Mouse (Mus musculus) midbrain, embryonic 12.5 days (tissue): Measurements from ENCODE around the gene Fbxl3. TPM values are rescaled to one million over a fixed set of nuclear protein-coding genes. Genes with fewer than 3 reads are reported as not detected.

ENCODE experiments used
- ATAC-seq: fragments of 200-750 bp; cut with Nextera tagmentation; 2 replicates; pipeline ENCODE4 v1.8.0; 2017; ENCODE audit warnings: low read depth, moderate TSS enrichment, moderate library complexity; ENCODE audit not compliant: low FRiP score
- H3K27ac ChIP-seq: fragments of 300-500 bp; sonication (generic); replicated peaks from 2 replicates; pipeline ENCODE4 v1.5.1; 2016; ENCODE audit warnings: mild to moderate bottlenecking
- H3K27me3 ChIP-seq: fragments of 300-500 bp; sonication (generic); 2 replicates; pipeline ENCODE4 v1.6.1; 2016; ENCODE audit warnings: mild to moderate bottlenecking
- H3K36me3 ChIP-seq: fragments of 300-500 bp; sonication (generic); 2 replicates; pipeline ENCODE4 v1.6.1; 2016
- H3K4me1 ChIP-seq: fragments of 300-500 bp; sonication (generic); 2 replicates; pipeline ENCODE4 v1.6.1; 2016
- H3K4me2 ChIP-seq: fragments of 300-500 bp; sonication (generic); replicated peaks from 2 replicates; pipeline ENCODE4 v1.6.1; 2016; ENCODE audit warnings: mild to moderate bottlenecking, moderate library complexity
- H3K4me3 ChIP-seq: fragments of 300-500 bp; sonication (generic); 2 replicates; pipeline ENCODE4 v1.5.1; 2016; ENCODE audit warnings: mild to moderate bottlenecking
- H3K9ac ChIP-seq: fragments of 300-500 bp; sonication (generic); replicated peaks from 2 replicates; pipeline ENCODE4 v1.6.1; 2016; ENCODE audit warnings: mild to moderate bottlenecking, moderate library complexity
- H3K9me3 ChIP-seq: fragments of 300-500 bp; sonication (generic); 2 replicates; pipeline ENCODE4 v1.6.1; 2016; ENCODE audit warnings: mild to moderate bottlenecking
- WGBS: fragments of 180-500 bp; shearing (Covaris S2); methylation state at CpG from one replicate; pipeline ENCODE4 v1.1.7; 2016; 5-methylcytosine and 5-hydroxymethylcytosine counted together
- polyA plus RNA-seq: library from polyadenylated mRNA; unstranded; fragments of >200 nt; fragmentation: Nextera tagmentation; extraction: Ambion mirVana; gene quantifications from 2 replicates; pipeline ENCODE4 v1.2.1, GENCODE M21; 2016

The Fbxl3 gene
- polyA plus RNA-seq: 26.3 and 27.2 TPM in 2 replicates

GRCm38 (mm10) chr14:103099238-103099933 is at the start of gene Fbxl3:
Gene Fbxl3, minus strand, starts transcription at chr14:103099566.
- WGBS: under 1% methylated on average over 82 of the region's 88 CpGs
- H3K9ac ChIP-seq: peak within 1 kb of the TSS; percentile 98
- H3K27ac ChIP-seq: peak within 1 kb of the TSS; percentile 99
- H3K4me1 ChIP-seq: peaks cover 18% of the 10 kb centered on the region
- H3K27me3 ChIP-seq: no peaks in the 10 kb centered on the region
- no peaks in the 10 kb centered on the region for H3K9me3 ChIP-seq
- peak within 1 kb of the TSS; percentile 92 for H3K4me3 ChIP-seq
- H3K36me3 ChIP-seq: peaks cover 5% of the 10 kb centered on the region; the same call in 1 of the 2 replicates
- peak; percentile 90 for ATAC-seq
- H3K4me2 ChIP-seq: peak within 1 kb of the TSS; percentile 65

- Histone ChIP-seq H3K4me1 (no peaks in the 10 kb centered on the region), H3K9me3 (no peaks in the 10 kb centered on the region), H3K27ac (no peak overlapping the region), H3K4me3 (no peak overlapping the region), H3K9ac (no peak overlapping the region), H3K27me3 (no peaks in the 10 kb centered on the region), H3K36me3 (peaks cover 58% of the 10 kb centered on the region), H3K4me2 (no peak overlapping the region)
- 0 out of 2 replicates have a peak, but pooled peaks have one; percentile 44 for ATAC-seq
- WGBS: 87% methylated on average over 2 of the region's 2 CpGs
Observed at GRCm38 (mm10) chr14:103131991-103132390, 32.6 kb upstream of the Fbxl3 start.

- Histone ChIP-seq H3K4me1 (no peaks in the 10 kb centered on the region), H3K9me3 (no peaks in the 10 kb centered on the region), H3K9ac (no peak overlapping the region), H3K27ac (no peak overlapping the region), H3K4me3 (no peak overlapping the region), H3K4me2 (no peak overlapping the region), H3K27me3 (no peaks in the 10 kb centered on the region), H3K36me3 (peaks cover 71% of the 10 kb centered on the region)
- WGBS: 86% methylated on average over 6 of the region's 6 CpGs
- no peak for ATAC-seq
Observed at GRCm38 (mm10) chr14:103125756-103126155, 26.4 kb upstream of the Fbxl3 start.

- Histone ChIP-seq H3K4me3 (no peak overlapping the region), H3K36me3 (peaks cover 68% of the 10 kb centered on the region), H3K27me3 (no peaks in the 10 kb centered on the region), H3K4me1 (no peaks in the 10 kb centered on the region), H3K9ac (no peak overlapping the region), H3K9me3 (no peaks in the 10 kb centered on the region), H3K4me2 (no peak overlapping the region), H3K27ac (no peak overlapping the region)
- ATAC-seq: no peak
- 97% methylated on average over 3 of the region's 3 CpGs for WGBS
Observed at GRCm38 (mm10) chr14:103114994-103115670, 15.8 kb upstream of the Fbxl3 start.

- Histone ChIP-seq H3K27ac (no peak overlapping the region), H3K36me3 (peaks cover 49% of the 10 kb centered on the region), H3K9me3 (no peaks in the 10 kb centered on the region), H3K4me1 (no peaks in the 10 kb centered on the region), H3K9ac (no peak overlapping the region), H3K27me3 (no peaks in the 10 kb centered on the region), H3K4me3 (no peak overlapping the region), H3K4me2 (no peak overlapping the region)
- WGBS: 88% methylated on average over 3 of the region's 3 CpGs
- ATAC-seq: no peak
Observed at GRCm38 (mm10) chr14:103112606-103113363, 13.4 kb upstream of the Fbxl3 start.

GRCm38 (mm10) chr14:103109971-103110370 is 10.6 kb upstream of the Fbxl3 start:
- Histone ChIP-seq H3K4me1 (no peaks in the 10 kb centered on the region), H3K4me2 (no peak overlapping the region), H3K9ac (no peak overlapping the region), H3K36me3 (peaks cover 23% of the 10 kb centered on the region), H3K4me3 (no peak overlapping the region), H3K27ac (no peak overlapping the region), H3K9me3 (no peaks in the 10 kb centered on the region), H3K27me3 (no peaks in the 10 kb centered on the region)
- ATAC-seq: no peak
- 92% methylated on average over 4 of the region's 4 CpGs for WGBS

- WGBS: 86% methylated on average over 2 of the region's 2 CpGs
- Histone ChIP-seq H3K4me3 (no peak overlapping the region), H3K36me3 (no peaks in the 10 kb centered on the region), H3K4me1 (peaks cover 3% of the 10 kb centered on the region), H3K4me2 (no peak overlapping the region), H3K27me3 (no peaks in the 10 kb centered on the region), H3K27ac (no peak overlapping the region), H3K9ac (no peak overlapping the region), H3K9me3 (no peaks in the 10 kb centered on the region)
- no peak for ATAC-seq
Observed at GRCm38 (mm10) chr14:103106301-103106700, 6.9 kb upstream of the Fbxl3 start.

- no peak for ATAC-seq
- Histone ChIP-seq H3K4me1 (peaks cover 6% of the 10 kb centered on the region), H3K36me3 (no peaks in the 10 kb centered on the region), H3K9ac (no peak overlapping the region), H3K4me2 (no peak overlapping the region), H3K27me3 (no peaks in the 10 kb centered on the region), H3K4me3 (no peak overlapping the region), H3K27ac (no peak overlapping the region), H3K9me3 (no peaks in the 10 kb centered on the region)
- WGBS: 79% methylated on average over 10 of the region's 10 CpGs
Observed at GRCm38 (mm10) chr14:103102731-103103335, 3.5 kb upstream of the Fbxl3 start.

GRCm38 (mm10) chr14:103102246-103102645 is 2.9 kb upstream of the Fbxl3 start:
- Histone ChIP-seq H3K36me3 (no peaks in the 10 kb centered on the region), H3K4me1 (peaks cover 10% of the 10 kb centered on the region), H3K9me3 (no peaks in the 10 kb centered on the region), H3K27me3 (no peaks in the 10 kb centered on the region), H3K9ac (no peak overlapping the region), H3K27ac (no peak overlapping the region), H3K4me3 (no peak overlapping the region), H3K4me2 (no peak overlapping the region)
- no peak for ATAC-seq
- WGBS: 60% methylated on average over 6 of the region's 6 CpGs

- no peak for ATAC-seq
- H3K27ac ChIP-seq: no peak overlapping the region
- no peaks in the 10 kb centered on the region for H3K9me3 ChIP-seq
- no peaks in the 10 kb centered on the region for H3K27me3 ChIP-seq
- no peak overlapping the region for H3K4me3 ChIP-seq
- WGBS: 83% methylated on average over 3 of the region's 3 CpGs
- no peak overlapping the region for H3K4me2 ChIP-seq
- H3K36me3 ChIP-seq: no peaks in the 10 kb centered on the region
- H3K4me1 ChIP-seq: peaks cover 16% of the 10 kb centered on the region
- H3K9ac ChIP-seq: no peak overlapping the region
Observed at GRCm38 (mm10) chr14:103101171-103101570, 1.8 kb upstream of the Fbxl3 start.

- no peaks in the 10 kb centered on the region for H3K9me3 ChIP-seq
- H3K27me3 ChIP-seq: no peaks in the 10 kb centered on the region
- H3K36me3 ChIP-seq: peaks cover 2% of the 10 kb centered on the region; the same call in 1 of the 2 replicates
- H3K9ac ChIP-seq: no peak overlapping the region
- H3K27ac ChIP-seq: no peak overlapping the region
- no peak overlapping the region for H3K4me2 ChIP-seq
- no peak for ATAC-seq
- H3K4me1 ChIP-seq: peaks cover 18% of the 10 kb centered on the region
- WGBS: 87% methylated on average over 13 of the region's 13 CpGs
- no peak overlapping the region for H3K4me3 ChIP-seq
Observed at GRCm38 (mm10) chr14:103100296-103100695, 930 bp upstream of the Fbxl3 start.
